Mouse (Mus musculus) C2C12 (cell line): ENCODE data around the gene Ern2. TPM values are rescaled to one million over a fixed set of nuclear protein-coding genes. Genes with fewer than 3 reads are reported as not detected.

Source experiments
- H3K27me3 ChIP-seq: one replicate; pipeline ENCODE4 v1.6.1; 2011; ENCODE audit not compliant: control insufficient read depth, insufficient read depth, insufficient read length
- H3K36me3 ChIP-seq: one replicate; pipeline ENCODE4 v1.6.1; 2011; ENCODE audit not compliant: control insufficient read depth, insufficient read depth
- H3K4me3 ChIP-seq: one replicate; pipeline ENCODE4 v1.5.1; 2011; ENCODE audit warnings: mild to moderate bottlenecking, control low read depth; ENCODE audit not compliant: poor library complexity, insufficient read depth, severe bottlenecking
- H3K79me2 ChIP-seq: one replicate; pipeline ENCODE4 v1.6.1; 2011; ENCODE audit not compliant: control insufficient read depth, insufficient read depth
- H3K79me3 ChIP-seq: one replicate; pipeline ENCODE4 v1.6.1; 2011; ENCODE audit warnings: low read depth, control low read depth
- H3ac ChIP-seq: one replicate; pipeline ENCODE3; 2011; ENCODE audit warnings: low read depth; ENCODE audit not compliant: control insufficient read depth, insufficient read length
- CEBPB ChIP-seq: IDR thresholded peaks from one replicate; pipeline ENCODE4 v1.6.1; 2011; ENCODE audit warnings: low read depth, mild to moderate bottlenecking, control low read depth, moderate library complexity
- CTCF ChIP-seq: IDR thresholded peaks from one replicate; pipeline ENCODE4 v1.5.1; 2011; ENCODE audit not compliant: control insufficient read depth, insufficient read depth, insufficient read length
- FOSL1 ChIP-seq: IDR thresholded peaks from one replicate; pipeline ENCODE4 v1.8.0; 2011; ENCODE audit warnings: mild to moderate bottlenecking, low read length; ENCODE audit not compliant: poor library complexity, insufficient read depth, severe bottlenecking
- MAX ChIP-seq: IDR thresholded peaks from one replicate; pipeline ENCODE4 v1.6.1; 2011; ENCODE audit warnings: mild to moderate bottlenecking, control low read depth
- MYOD1 ChIP-seq: IDR thresholded peaks from one replicate; pipeline ENCODE4 v1.6.1; 2011; ENCODE audit warnings: low read depth; ENCODE audit not compliant: control insufficient read depth, insufficient read length
- MYOG ChIP-seq: IDR thresholded peaks from one replicate; pipeline ENCODE4 v1.6.1; 2011; ENCODE audit not compliant: control insufficient read depth, insufficient read length; ENCODE audit errors: extremely low read depth
- USF1 ChIP-seq: IDR thresholded peaks from one replicate; pipeline ENCODE4 v1.6.1; 2011; ENCODE audit warnings: low read depth, mild to moderate bottlenecking, control low read depth, moderate library complexity
- polyA plus RNA-seq: library from polyadenylated mRNA; unstranded; fragments of >200 nt; fragmentation: generic; extraction: Trizol; gene quantifications from one replicate; pipeline ENCODE4 v1.2.1, GENCODE M21; 2012; ENCODE audit warnings: missing spikeins

Ern2 gene
- polyA plus RNA-seq, 1 experiment: not detected

GRCm38 (mm10) chr7:122196771-122197170 is 10.8 kb upstream of the Ern2 start:
- H3K79me2 ChIP-seq: no peaks in the 10 kb centered on the region
- no peaks in the 10 kb centered on the region for H3K79me3 ChIP-seq
- TF ChIP-seq CTCF: no peak
- no peak for TF ChIP-seq MYOG
- TF ChIP-seq CEBPB: no peak
- no peak for TF ChIP-seq USF1
- no peak for TF ChIP-seq MYOD1
- no peak for TF ChIP-seq MAX
- no peak for TF ChIP-seq FOSL1
- H3K36me3 ChIP-seq: no peaks in the 10 kb centered on the region
- H3ac ChIP-seq: no peak overlapping the region
- peaks cover 6% of the 10 kb centered on the region for H3K27me3 ChIP-seq
- no peak overlapping the region for H3K4me3 ChIP-seq

GRCm38 (mm10) chr7:122193919-122194318 is 7.9 kb upstream of the Ern2 start:
- TF ChIP-seq USF1 (no peak), MYOD1 (no peak), CTCF (no peak), MAX (no peak), FOSL1 (no peak), MYOG (no peak), CEBPB (no peak)
- no peak overlapping the region for H3ac ChIP-seq
- no peaks in the 10 kb centered on the region for H3K79me3 ChIP-seq
- no peaks in the 10 kb centered on the region for H3K27me3 ChIP-seq
- H3K36me3 ChIP-seq: no peaks in the 10 kb centered on the region
- no peaks in the 10 kb centered on the region for H3K79me2 ChIP-seq
- H3K4me3 ChIP-seq: no peak overlapping the region

- Histone ChIP-seq H3K79me3 (no peaks in the 10 kb centered on the region), H3K27me3 (no peaks in the 10 kb centered on the region), H3K4me3 (no peak overlapping the region), H3ac (no peak overlapping the region), H3K36me3 (no peaks in the 10 kb centered on the region), H3K79me2 (no peaks in the 10 kb centered on the region)
- TF ChIP-seq MYOG: no peak
- TF ChIP-seq CTCF: no peak
- no peak for TF ChIP-seq FOSL1
- TF ChIP-seq MYOD1: no peak
- no peak for TF ChIP-seq USF1
- TF ChIP-seq MAX: no peak
- TF ChIP-seq CEBPB: no peak
Observed at GRCm38 (mm10) chr7:122191097-122191496, 5.1 kb upstream of the Ern2 start.

- Histone ChIP-seq H3K36me3 (no peaks in the 10 kb centered on the region), H3K79me3 (no peaks in the 10 kb centered on the region), H3K4me3 (no peak overlapping the region), H3K79me2 (no peaks in the 10 kb centered on the region), H3K27me3 (no peaks in the 10 kb centered on the region), H3ac (no peak overlapping the region)
- peak; percentile 8 for TF ChIP-seq CTCF
- TF ChIP-seq MAX: no peak
- no peak for TF ChIP-seq FOSL1
Observed at GRCm38 (mm10) chr7:122189484-122189883, 3.5 kb upstream of the Ern2 start.

GRCm38 (mm10) chr7:122184569-122184968 is 1.4 kb downstream of the Ern2 start:
- no peak for TF ChIP-seq CEBPB
- no peak for TF ChIP-seq USF1
- no peak for TF ChIP-seq MYOG
- no peak for TF ChIP-seq MAX
- TF ChIP-seq MYOD1: no peak
- TF ChIP-seq FOSL1: no peak
- no peak for TF ChIP-seq CTCF
- H3K79me2 ChIP-seq: no peaks in the 10 kb centered on the region

GRCm38 (mm10) chr7:122180720-122181119 is 5.3 kb downstream of the Ern2 start:
- Histone ChIP-seq H3K4me3 (no peak overlapping the region), H3K79me2 (no peaks in the 10 kb centered on the region), H3K79me3 (no peaks in the 10 kb centered on the region), H3K36me3 (no peaks in the 10 kb centered on the region), H3ac (no peak overlapping the region), H3K27me3 (peaks cover 13% of the 10 kb centered on the region)
- TF ChIP-seq MYOG: no peak
- TF ChIP-seq MYOD1: no peak
- TF ChIP-seq MAX: no peak
- TF ChIP-seq FOSL1: no peak
- TF ChIP-seq USF1: no peak
- TF ChIP-seq CEBPB: no peak
- TF ChIP-seq CTCF: no peak

More at GRCm38 (mm10) chr7:122184569-122184968, 1.4 kb downstream of the Ern2 start:
- Histone ChIP-seq H3K4me3 (no peak overlapping the region), H3K36me3 (no peaks in the 10 kb centered on the region), H3ac (no peak overlapping the region), H3K27me3 (peaks cover 4% of the 10 kb centered on the region), H3K79me3 (no peaks in the 10 kb centered on the region)
